Comparison of ENCODE assay signal across 7 mouse cellular contexts in genomic region chr7:96142973-96143596, GRCm38 (mm10). TPM values are rescaled to one million over a fixed set of nuclear protein-coding genes. Genes with fewer than 3 reads are reported as not detected.
DNase-seq lines count a peak whose midpoint lies in the region; ATAC-seq and TF ChIP-seq lines count a peak whose summit lies in the region.

No protein-coding gene starts in this region.

- H3K4me2 ChIP-seq in intestine, embryonic 16.5 days (ENCODE audit: low read depth, low read length), result no peak overlapping the region

- H3K27ac ChIP-seq in forebrain, embryonic 10.5 days, result no peak overlapping the region
- no peak overlapping the region for H3K27ac ChIP-seq in intestine, embryonic 16.5 days (ENCODE audit: low read length)

- DNase-seq in 3T3-L1 (ENCODE audit: low read depth, low spot score), result peak; percentile 54
- DNase-seq in Patski (ENCODE audit: low read depth, low spot score), result no peak
- peak; percentile 71 for DNase-seq in cerebellum, postnatal 36 days
- peak; percentile 73 to 84 for DNase-seq in heart, postnatal 14 days
- DNase-seq in lung, postnatal 14 days, result peak; percentile 57
- no peak for DNase-seq in forebrain, embryonic 10.5 days (ENCODE audit: extremely low spot score, low spot score)

- POLR2A ChIA-PET in Patski (lab: Charles Lee), result no interaction called here

- no peaks in the 10 kb centered on the region for H3K36me3 ChIP-seq in forebrain, embryonic 10.5 days (replicated peaks)
- no peaks in the 10 kb centered on the region for H3K36me3 ChIP-seq in intestine, embryonic 16.5 days (ENCODE audit: control insufficient read depth, insufficient read depth, low read length)

- no peak overlapping the region for H3K4me3 ChIP-seq in forebrain, embryonic 10.5 days
- H3K4me3 ChIP-seq in intestine, embryonic 16.5 days (ENCODE audit: low read length), result no peak overlapping the region

- no peak for TF ChIP-seq CTCF in Patski (IDR thresholded peaks at IDR 0.05)

- H3K9me3 ChIP-seq in forebrain, embryonic 10.5 days, result no peaks in the 10 kb centered on the region; the same call in 1 of the 2 replicates
- H3K9me3 ChIP-seq in intestine, embryonic 16.5 days (ENCODE audit: control insufficient read depth, low read length), result no peaks in the 10 kb centered on the region

- CTCF ChIA-PET in Patski (lab: Charles Lee), result no interaction called here

- no peaks in the 10 kb centered on the region for H3K4me1 ChIP-seq in forebrain, embryonic 10.5 days
- H3K4me1 ChIP-seq in intestine, embryonic 16.5 days (ENCODE audit: control insufficient read depth, insufficient read depth, low read length), result no peaks in the 10 kb centered on the region

- intact Hi-C loops in heart, postnatal 14 days (cut with DNase I), result no loop called here

- H3K9ac ChIP-seq in intestine, embryonic 16.5 days (ENCODE audit: low read depth, low read length), result no peak overlapping the region

- ATAC-seq in Patski, result peak; percentile 78
- no peak for ATAC-seq in intestine, embryonic 16.5 days

- WGBS in forebrain, embryonic 10.5 days, result 84% methylated on average over 3 of the region's 3 CpGs
- 73% methylated on average over 3 of the region's 3 CpGs for WGBS in intestine, embryonic 16.5 days

- H3K27me3 ChIP-seq in Patski, result no peaks in the 10 kb centered on the region
- H3K27me3 ChIP-seq in forebrain, embryonic 10.5 days (ENCODE audit: poor library complexity, severe bottlenecking), result peaks cover 17% of the 10 kb centered on the region
- no peaks in the 10 kb centered on the region for H3K27me3 ChIP-seq in intestine, embryonic 16.5 days (replicated peaks; ENCODE audit: control insufficient read depth, insufficient read depth, low read length)

- in situ Hi-C loops in Patski (cut with MboI; ENCODE audit: low pct_unique_long_range_greater_than_20kb), result no loop called here

RNA-seq across cellular contexts. Expression of gene Tenm4, which starts 28.0 kb away (rescaled TPM):
- polyA plus RNA-seq in Patski (2021), result 5.4 TPM
- total RNA-seq in heart, postnatal 14 days (2021), result 1 to 10 TPM; 2.1 to 2.3 TPM
- 22.1 and 27.9 TPM in 2 replicates for polyA plus RNA-seq in forebrain, embryonic 10.5 days (2016; fragmentation: Nextera tagmentation; extraction: Ambion mirVana)
- polyA plus RNA-seq in intestine, embryonic 16.5 days (2015; fragmentation: Nextera tagmentation; extraction: Ambion mirVana), result 13.6 and 14.3 TPM in 2 replicates

Comparison
In these comparisons a context has a peak if more than half of its experiments do, and no peak if none do; other contexts are left out.
1. DNase-seq: peak in 3T3-L1 (single experiment), cerebellum, postnatal 36 days (2 of 2), heart, postnatal 14 days (2 of 2) and lung, postnatal 14 days (single experiment); none in Patski (single experiment) and forebrain, embryonic 10.5 days (single experiment).